Mouse (Mus musculus) cerebellum, adult 2 months (tissue): ENCODE data around the gene Cenpx. TPM values are rescaled to one million over a fixed set of nuclear protein-coding genes. Genes with fewer than 3 reads are reported as not detected.
A peak's percentile ranks its signal among the peaks of the same experiment; 100 is the strongest.

Source experiments
- DNase-seq, 2 experiments: peaks; one replicate each; pipeline ENCODE4 v3.0.0; 2021
- H3K27ac ChIP-seq: fragments of 200-500 bp; 2 replicates; pipeline ENCODE4 v1.5.1; 2012; ENCODE audit warnings: low read length, control low read depth, inconsistent platforms; ENCODE audit not compliant: insufficient read depth
- H3K27me3 ChIP-seq: fragments of 200-500 bp; 2 replicates; pipeline ENCODE4 v1.6.1; 2012; ENCODE audit warnings: inconsistent platforms, mild to moderate bottlenecking, low read length, moderate library complexity; ENCODE audit not compliant: control insufficient read depth, insufficient read depth
- H3K4me1 ChIP-seq: fragments of 200-500 bp; 2 replicates; pipeline ENCODE4 v1.6.1; 2011; ENCODE audit warnings: low read length; ENCODE audit not compliant: control insufficient read depth, insufficient read depth
- H3K4me3 ChIP-seq: fragments of 200-500 bp; replicated peaks from 2 replicates; pipeline ENCODE3; 2011; ENCODE audit warnings: mild to moderate bottlenecking, low read depth, low read length, control low read depth; ENCODE audit not compliant: insufficient read depth
- CTCF ChIP-seq: fragments of 200-500 bp; IDR thresholded peaks from 2 replicates; pipeline ENCODE4 v1.5.1; 2011; ENCODE audit warnings: low read depth, mild to moderate bottlenecking, control low read depth, low read length, moderate library complexity, borderline replicate concordance; ENCODE audit not compliant: insufficient read depth
- POLR2A ChIP-seq: fragments of 200-500 bp; IDR thresholded peaks from 2 replicates; pipeline ENCODE4 v1.6.1; 2011; ENCODE audit warnings: low read length, control low read depth, borderline replicate concordance; ENCODE audit not compliant: insufficient read depth
- WGBS: fragments of 180-500 bp; shearing (Covaris S2); methylation state at CpG from one replicate; pipeline ENCODE4 v1.1.7; 2018; 5-methylcytosine and 5-hydroxymethylcytosine counted together
- polyA plus RNA-seq: library from polyadenylated mRNA; depleted of rRNA; stranded (reverse); fragments of >200 nt; gene quantifications from 2 replicates; pipeline ENCODE4 v1.2.3, GENCODE M21; 2012

The Cenpx gene
- polyA plus RNA-seq, 1 experiment = 43.0 TPM

- WGBS = 1% methylated on average over 90 of the region's 90 CpGs
- H3K4me3 ChIP-seq = peak within 1 kb of the TSS; percentile 55
- TF ChIP-seq CTCF (no peak), POLR2A (peak; percentile 20; the same call in 1 of the 2 replicates)
- peak; percentile 76 to 77 for DNase-seq
- no peaks in the 10 kb centered on the region for H3K27me3 ChIP-seq
- H3K4me1 ChIP-seq = peaks cover 5% of the 10 kb centered on the region
- H3K27ac ChIP-seq = no peak within 1 kb of the TSS
Measured at GRCm38 (mm10) chr11:120721124-120722066, 7.9 kb upstream of the Cenpx start, which contains the start of gene Rac3. Gene Rac3 (plus strand): TSS chr11:120721470.

DNA sequence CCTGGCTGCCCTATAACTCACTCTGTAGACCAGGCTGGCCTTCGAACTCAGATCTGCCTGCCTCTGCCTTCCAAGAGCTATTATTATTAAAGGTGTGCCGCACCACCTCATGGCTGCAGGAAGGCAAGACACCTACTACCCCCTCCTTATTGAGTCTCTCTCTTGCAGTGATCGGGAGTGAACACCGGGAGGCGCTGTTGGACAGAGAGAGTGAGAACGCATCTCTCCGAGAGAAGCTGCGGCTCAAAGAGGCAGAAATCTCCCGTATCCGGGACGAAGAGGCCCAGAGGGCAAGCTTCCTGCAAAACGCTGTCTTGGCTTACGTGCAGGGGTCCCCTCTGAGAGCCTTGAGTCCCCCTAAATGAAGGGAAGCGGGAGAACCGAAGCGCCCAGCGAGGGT lies 6.9 kb upstream of the Cenpx start:
- WGBS = 4% methylated on average over 17 of the region's 17 CpGs
- DNase-seq = peak; percentile 87 to 94
- H3K27ac ChIP-seq = no peak overlapping the region

GRCm38 (mm10) chr11:120719841-120720376 lies 6.4 kb upstream of the Cenpx start:
- no peak for TF ChIP-seq POLR2A
- no peak for TF ChIP-seq CTCF
- no peak overlapping the region for H3K4me3 ChIP-seq
- H3K27ac ChIP-seq = no peak overlapping the region
- peaks cover 5% of the 10 kb centered on the region; the same call in 1 of the 2 replicates for H3K4me1 ChIP-seq
- H3K27me3 ChIP-seq = no peaks in the 10 kb centered on the region
- peak in 1 of 2 experiments; percentile 27 for DNase-seq
- WGBS = 53% methylated on average over 13 of the region's 13 CpGs

More for the DNA sequence above, 6.9 kb upstream of the Cenpx start:
- Histone ChIP-seq H3K4me3 (peak overlapping the region; percentile 52), H3K27me3 (no peaks in the 10 kb centered on the region), H3K4me1 (peaks cover 5% of the 10 kb centered on the region; the same call in 1 of the 2 replicates)
- TF ChIP-seq POLR2A (no peak), CTCF (peak; percentile 99)

DNA sequence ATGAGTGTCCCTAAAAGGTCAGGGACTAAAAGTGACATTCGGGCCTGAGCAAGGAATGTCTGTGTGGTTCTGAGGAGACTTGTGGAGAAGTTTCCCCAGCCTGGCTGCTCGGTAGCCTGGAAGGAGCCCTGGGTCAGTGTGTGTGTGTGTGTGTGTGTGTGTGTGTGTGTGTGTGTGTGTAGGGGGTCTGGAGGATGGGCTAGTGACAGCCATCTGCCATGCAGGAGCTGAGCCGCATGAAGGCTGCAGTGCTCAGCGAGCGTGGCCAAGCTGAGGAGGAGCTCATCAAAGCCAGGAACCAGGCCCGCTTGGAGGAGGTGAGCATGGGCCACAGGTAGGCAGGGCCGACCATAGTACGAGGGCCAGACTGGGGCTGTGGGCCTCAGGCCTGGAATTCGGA lies 5.7 kb upstream of the Cenpx start:
- Histone ChIP-seq H3K4me3 (no peak overlapping the region), H3K27me3 (no peaks in the 10 kb centered on the region), H3K4me1 (peaks cover 11% of the 10 kb centered on the region), H3K27ac (no peak overlapping the region)
- no peak for TF ChIP-seq POLR2A
- WGBS = 64% methylated on average over 9 of the region's 9 CpGs
- no peak for DNase-seq

GRCm38 (mm10) chr11:120715131-120715530 lies 1.6 kb upstream of the Cenpx start:
- Histone ChIP-seq H3K4me3 (no peak overlapping the region), H3K4me1 (peaks cover 12% of the 10 kb centered on the region), H3K27me3 (no peaks in the 10 kb centered on the region), H3K27ac (no peak overlapping the region)
- DNase-seq = no peak
- no peak for TF ChIP-seq CTCF
- no peak for TF ChIP-seq POLR2A
- WGBS = 61% methylated on average over 9 of the region's 9 CpGs

DNA sequence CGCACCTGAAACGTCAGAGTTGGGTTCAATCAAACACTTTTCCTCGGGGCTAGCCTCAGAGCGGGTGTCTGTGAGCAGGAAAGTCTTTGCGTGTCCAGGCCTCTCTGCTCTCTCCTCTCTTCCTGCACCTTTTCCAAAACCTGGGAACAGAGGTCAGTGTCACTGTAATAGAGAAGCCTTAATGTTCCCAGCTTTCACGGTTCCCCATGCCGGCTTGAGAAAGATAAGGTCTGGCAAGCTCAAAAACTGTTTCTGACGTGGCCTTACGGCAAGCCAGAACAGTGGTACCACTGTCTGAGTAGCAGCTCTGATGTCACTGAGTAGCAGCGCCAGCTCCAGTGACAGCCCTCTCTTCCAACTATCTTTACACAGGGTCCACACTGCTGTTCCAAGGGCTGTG lies 1.0 kb upstream of the Cenpx start:
- DNase-seq = no peak
- TF ChIP-seq POLR2A = no peak
- no peak for TF ChIP-seq CTCF
- H3K4me1 ChIP-seq = peaks cover 12% of the 10 kb centered on the region
- no peak overlapping the region for H3K27ac ChIP-seq
- H3K27me3 ChIP-seq = no peaks in the 10 kb centered on the region
- H3K4me3 ChIP-seq = peak overlapping the region; percentile 80
- 43% methylated on average over 10 of the region's 10 CpGs for WGBS

- H3K4me3 ChIP-seq = peak overlapping the region; percentile 64
- WGBS = under 1% methylated on average over 38 of the region's 38 CpGs
Measured at GRCm38 (mm10) chr11:120712771-120713568, 568 bp downstream of the Cenpx start.

More at GRCm38 (mm10) chr11:120712771-120713568, 568 bp downstream of the Cenpx start:
- Histone ChIP-seq H3K27ac (no peak overlapping the region), H3K27me3 (no peaks in the 10 kb centered on the region), H3K4me1 (peaks cover 12% of the 10 kb centered on the region)
- peak; percentile 55 to 56 for DNase-seq
- peak; percentile 68 for TF ChIP-seq CTCF
- TF ChIP-seq POLR2A = no peak
